Mouse (Mus musculus) myocyte (in vitro differentiated cells): ENCODE measurements at regions not wholly inside any gene's neighbourhood (a gene's known extent, or its start where the extent isn't known, plus 50 kb on each side); places are given as distances from the start of the nearest gene placed in this dataset.

ENCODE experiments used
- H3K27me3 ChIP-seq: one replicate; pipeline ENCODE4 v1.6.1; 2011; ENCODE audit not compliant: control insufficient read depth, insufficient read depth, insufficient read length
- H3K36me3 ChIP-seq: one replicate; pipeline ENCODE4 v1.6.1; 2011; ENCODE audit not compliant: control insufficient read depth, insufficient read depth
- H3K4me2 ChIP-seq: one replicate; pipeline ENCODE4 v1.6.1; 2011; ENCODE audit warnings: low read depth, control low read depth
- H3K4me3 ChIP-seq: one replicate; pipeline ENCODE4 v1.5.1; 2011; ENCODE audit warnings: mild to moderate bottlenecking, control low read depth, moderate library complexity
- H3K79me2 ChIP-seq: one replicate; pipeline ENCODE4 v1.6.1; 2011; ENCODE audit not compliant: control insufficient read depth, insufficient read depth
- H3ac ChIP-seq: one replicate; pipeline ENCODE4 v1.6.1; 2011; ENCODE audit not compliant: control insufficient read depth, insufficient read length
- CEBPB ChIP-seq: IDR thresholded peaks from 2 replicates; pipeline ENCODE4 v1.6.1; 2011; ENCODE audit warnings: mild to moderate bottlenecking, moderate library complexity; ENCODE audit not compliant: poor library complexity, insufficient read depth, severe bottlenecking
- E2F4 ChIP-seq: IDR thresholded peaks from one replicate; pipeline ENCODE4 v1.6.1; 2011; ENCODE audit warnings: mild to moderate bottlenecking, control low read depth, moderate library complexity; ENCODE audit not compliant: insufficient read depth
- MAX ChIP-seq: IDR thresholded peaks from one replicate; pipeline ENCODE4 v1.6.1; 2011; ENCODE audit warnings: low read depth, mild to moderate bottlenecking, control low read depth
- MYOD1 ChIP-seq, 3 experiments: IDR thresholded peaks; one replicate each; pipeline ENCODE4 v1.6.1; 2011; ENCODE audit warnings: control low read depth in 2 of 3, low read depth in 2 of 3, mild to moderate bottlenecking in 2 of 3, moderate library complexity in 1 of 3; ENCODE audit not compliant: insufficient read length in 2 of 3, control insufficient read depth in 1 of 3
- MYOG ChIP-seq, 3 experiments: IDR thresholded peaks; one replicate each; pipeline ENCODE4 v1.6.1; 2011; ENCODE audit warnings: control low read depth in 2 of 3, low read depth in 2 of 3, mild to moderate bottlenecking in 2 of 3; ENCODE audit not compliant: insufficient read length in 2 of 3, control insufficient read depth in 1 of 3, insufficient read depth in 1 of 3
- POLR2A ChIP-seq: IDR thresholded peaks from one replicate; pipeline ENCODE4 v1.6.1; 2011; ENCODE audit warnings: low read depth, mild to moderate bottlenecking, control low read depth, moderate library complexity; ENCODE audit not compliant: insufficient read length
- POLR2AphosphoS2 ChIP-seq: IDR thresholded peaks from one replicate; pipeline ENCODE4 v1.6.1; 2011; ENCODE audit warnings: low read depth, control low read depth; ENCODE audit not compliant: insufficient read length
- REST ChIP-seq: IDR thresholded peaks from one replicate; pipeline ENCODE4 v1.6.1; 2011; ENCODE audit warnings: mild to moderate bottlenecking, control low read depth, moderate library complexity; ENCODE audit not compliant: insufficient read depth, insufficient read length
- SRF ChIP-seq: IDR thresholded peaks from one replicate; pipeline ENCODE4 v1.6.1; 2011; ENCODE audit warnings: low read depth; ENCODE audit not compliant: control insufficient read depth, insufficient read length
- TCF12 ChIP-seq: IDR thresholded peaks from one replicate; pipeline ENCODE4 v1.6.1; 2011; ENCODE audit warnings: mild to moderate bottlenecking, control low read depth; ENCODE audit not compliant: poor library complexity, insufficient read depth, severe bottlenecking
- TCF3 ChIP-seq: IDR thresholded peaks from one replicate; pipeline ENCODE4 v1.6.1; 2011; ENCODE audit warnings: low read depth, control low read depth; ENCODE audit not compliant: insufficient read length
- USF1 ChIP-seq: IDR thresholded peaks from one replicate; pipeline ENCODE4 v1.6.1; 2011; ENCODE audit warnings: low read depth, mild to moderate bottlenecking, control low read depth, moderate library complexity

- H3K4me2 ChIP-seq: no peak overlapping the region
- no peaks in the 10 kb centered on the region for H3K27me3 ChIP-seq
- H3K79me2 ChIP-seq: no peaks in the 10 kb centered on the region
- H3ac ChIP-seq: no peak overlapping the region
- no peak overlapping the region for H3K4me3 ChIP-seq
- no peaks in the 10 kb centered on the region for H3K36me3 ChIP-seq
- TF ChIP-seq POLR2A (no peak), MYOG (IDR thresholded peaks at IDR 0.05; ENCODE audit: control insufficient read depth in 1 of 3, insufficient read depth in 1 of 3, insufficient read length in 2 of 3, low read depth in 2 of 3) (no peak), REST (no peak), SRF (no peak), POLR2AphosphoS2 (no peak), MAX (no peak), TCF12 (no peak), E2F4 (no peak), MYOD1 (IDR thresholded peaks at IDR 0.05; ENCODE audit: control insufficient read depth in 1 of 3, insufficient read length in 2 of 3, low read depth in 2 of 3) (no peak), TCF3 (no peak), USF1 (no peak), CEBPB (no peak)
These were observed 215.1 kb upstream of the Tmeff2 start for GRCm38 (mm10) chr1:50685361-50685760.

GRCm38 (mm10) chr1:50696916-50697315 is 203.5 kb upstream of the Tmeff2 start:
- H3K79me2 ChIP-seq: no peaks in the 10 kb centered on the region
- H3K36me3 ChIP-seq: no peaks in the 10 kb centered on the region
- TF ChIP-seq TCF12 (no peak), MYOG (IDR thresholded peaks at IDR 0.05; ENCODE audit: control insufficient read depth in 1 of 3, insufficient read depth in 1 of 3, insufficient read length in 2 of 3, low read depth in 2 of 3) (peak in 1 of 3 experiments; percentile 32), USF1 (no peak), E2F4 (no peak), POLR2AphosphoS2 (no peak), MYOD1 (IDR thresholded peaks at IDR 0.05; ENCODE audit: control insufficient read depth in 1 of 3, insufficient read length in 2 of 3, low read depth in 2 of 3) (peak in 1 of 3 experiments; percentile 39), TCF3 (no peak), POLR2A (no peak)
- H3K4me2 ChIP-seq: no peak overlapping the region
- H3K27me3 ChIP-seq: no peaks in the 10 kb centered on the region
- H3ac ChIP-seq: no peak overlapping the region
- H3K4me3 ChIP-seq: no peak overlapping the region

- Histone ChIP-seq H3K4me2 (no peak overlapping the region), H3K36me3 (no peaks in the 10 kb centered on the region), H3K4me3 (no peak overlapping the region), H3K79me2 (no peaks in the 10 kb centered on the region), H3K27me3 (no peaks in the 10 kb centered on the region), H3ac (no peak overlapping the region)
- TF ChIP-seq CEBPB (no peak), MYOG (IDR thresholded peaks at IDR 0.05; ENCODE audit: control insufficient read depth in 1 of 3, insufficient read depth in 1 of 3, insufficient read length in 2 of 3, low read depth in 2 of 3) (no peak), E2F4 (no peak), POLR2AphosphoS2 (no peak), SRF (no peak), REST (no peak), MAX (no peak), TCF3 (no peak), TCF12 (no peak), USF1 (no peak), MYOD1 (IDR thresholded peaks at IDR 0.05; ENCODE audit: control insufficient read depth in 1 of 3, insufficient read length in 2 of 3, low read depth in 2 of 3) (no peak), POLR2A (no peak)
These were observed 202.9 kb upstream of the Tmeff2 start for GRCm38 (mm10) chr1:50697333-50698216.

- Histone ChIP-seq H3K27me3 (no peaks in the 10 kb centered on the region), H3K4me2 (no peak overlapping the region), H3K79me2 (no peaks in the 10 kb centered on the region), H3ac (no peak overlapping the region), H3K36me3 (no peaks in the 10 kb centered on the region), H3K4me3 (no peak overlapping the region)
- TF ChIP-seq TCF12 (no peak), MAX (no peak), REST (no peak), MYOD1 (IDR thresholded peaks at IDR 0.05; ENCODE audit: control insufficient read depth in 1 of 3, insufficient read length in 2 of 3, low read depth in 2 of 3) (no peak), POLR2A (no peak), CEBPB (no peak), MYOG (IDR thresholded peaks at IDR 0.05; ENCODE audit: control insufficient read depth in 1 of 3, insufficient read depth in 1 of 3, insufficient read length in 2 of 3, low read depth in 2 of 3) (no peak), E2F4 (no peak), USF1 (no peak), SRF (no peak), POLR2AphosphoS2 (no peak)
These were observed 195.8 kb upstream of the Tmeff2 start for GRCm38 (mm10) chr1:50704639-50705038.
